Comparison of ENCODE assay signal across 28 mouse cellular contexts in genomic region chr8:80337872-80338271, GRCm38 (mm10).
A peak's percentile ranks its signal among the peaks of the same experiment; 100 is the strongest.
DNase-seq lines count a peak whose midpoint lies in the region; ATAC-seq lines count a peak whose summit lies in the region.
"Had no signal": no experiment of that assay in that cellular context is flagged by ENCODE, and none has a peak within 500 bp of the region (broad histone marks: within the 10 kb centered on the region; RNA-seq: fewer than 3 reads in every experiment).

No protein-coding gene starts in this region.

- DNase-seq in midbrain, embryonic 11.5 days (ENCODE audit: low spot score, missing footprints) = peak; percentile 60
- DNase-seq in midbrain, embryonic 10.5 days (ENCODE audit: low spot score) = no peak
- peak; percentile 17 for DNase-seq in skeletal muscle tissue, adult 2 months (ENCODE audit: low read depth, low spot score)
- DNase-seq in frontal cortex, postnatal 14 days (ENCODE audit: low spot score in 2 of 2) = no peak
- no peak for DNase-seq in heart, adult 18-20 months
- DNase-seq: adrenal gland, postnatal 10 days; adrenal gland, postnatal 36 days; B cell, adult 2 months; cerebellum, adult 11 months; cerebellum, adult 2 months; cerebellum, adult 9-11 months; cerebellum, postnatal 25 days; forebrain, postnatal 0 days; gastrocnemius, postnatal 25 days; heart, postnatal 10 days; heart, postnatal 36 days had no signal

- no peaks in the 10 kb centered on the region for H3K36me3 ChIP-seq in midbrain, embryonic 11.5 days (ENCODE audit: control insufficient read depth, insufficient read depth, low read length)
- no peaks in the 10 kb centered on the region for H3K36me3 ChIP-seq in midbrain, embryonic 10.5 days
- no peaks in the 10 kb centered on the region for H3K36me3 ChIP-seq in macrophage (ENCODE audit: inconsistent target)
- H3K36me3 ChIP-seq: embryonic facial prominence, embryonic 12.5 days; embryonic facial prominence, embryonic 15.5 days; G1E; heart, embryonic 12.5 days; heart, embryonic 15.5 days; hindbrain, embryonic 10.5 days; hindbrain, embryonic 13.5 days had no signal

- no peaks in the 10 kb centered on the region for H3K27me3 ChIP-seq in midbrain, embryonic 11.5 days (ENCODE audit: control insufficient read depth, insufficient read depth, low read length)
- no peaks in the 10 kb centered on the region for H3K27me3 ChIP-seq in midbrain, embryonic 10.5 days (ENCODE audit: low read depth, poor library complexity, severe bottlenecking)
- H3K27me3 ChIP-seq: CH12.LX; embryonic facial prominence, embryonic 12.5 days; embryonic facial prominence, embryonic 15.5 days; heart, embryonic 12.5 days; heart, embryonic 15.5 days; hindbrain, embryonic 13.5 days had no signal

- H3K27ac ChIP-seq in midbrain, embryonic 11.5 days (ENCODE audit: low read depth, low read length) = no peak overlapping the region
- no peak overlapping the region for H3K27ac ChIP-seq in midbrain, embryonic 10.5 days (replicated peaks)
- H3K27ac ChIP-seq in macrophage = peak overlapping the region; percentile 21; the same call in 1 of the 2 replicates
- H3K27ac ChIP-seq: embryonic facial prominence, embryonic 12.5 days; embryonic facial prominence, embryonic 15.5 days; heart, embryonic 15.5 days; hindbrain, embryonic 10.5 days; hindbrain, embryonic 13.5 days had no signal

- H3K79me2 ChIP-seq in macrophage (ENCODE audit: inconsistent target) = no peaks in the 10 kb centered on the region

- H3K4me1 ChIP-seq in midbrain, embryonic 11.5 days (ENCODE audit: control insufficient read depth, insufficient read depth, low read length) = no peaks in the 10 kb centered on the region
- H3K4me1 ChIP-seq in midbrain, embryonic 10.5 days = no peaks in the 10 kb centered on the region
- H3K4me1 ChIP-seq: embryonic facial prominence, embryonic 12.5 days; embryonic facial prominence, embryonic 15.5 days; heart, embryonic 12.5 days; heart, embryonic 15.5 days; hindbrain, embryonic 10.5 days; hindbrain, embryonic 13.5 days had no signal

- no peak overlapping the region for H3K4me2 ChIP-seq in midbrain, embryonic 11.5 days
- H3K4me2 ChIP-seq: embryonic facial prominence, embryonic 12.5 days; embryonic facial prominence, embryonic 15.5 days; heart, embryonic 12.5 days; heart, embryonic 15.5 days; hindbrain, embryonic 13.5 days had no signal

- H3K9me3 ChIP-seq in midbrain, embryonic 11.5 days (ENCODE audit: control insufficient read depth, low read length) = no peaks in the 10 kb centered on the region
- H3K9me3 ChIP-seq in midbrain, embryonic 10.5 days (replicated peaks) = no peaks in the 10 kb centered on the region
- H3K9me3 ChIP-seq: embryonic facial prominence, embryonic 12.5 days; embryonic facial prominence, embryonic 15.5 days; G1E; heart, embryonic 12.5 days; heart, embryonic 15.5 days; hindbrain, embryonic 10.5 days; hindbrain, embryonic 13.5 days had no signal

- 84% methylated on average over 2 of the region's 2 CpGs for WGBS in midbrain, embryonic 11.5 days
- WGBS in midbrain, embryonic 10.5 days = 76% methylated on average over 2 of the region's 2 CpGs
- WGBS in macrophage (ENCODE audit: missing documents) = 57% methylated on average over 2 of the region's 2 CpGs

- no peak overlapping the region for H3K4me3 ChIP-seq in midbrain, embryonic 11.5 days (ENCODE audit: low read depth, low read length)
- H3K4me3 ChIP-seq in midbrain, embryonic 10.5 days = no peak overlapping the region
- H3K4me3 ChIP-seq in macrophage (ENCODE audit: inconsistent target) = no peak overlapping the region
- H3K4me3 ChIP-seq: embryonic facial prominence, embryonic 12.5 days; embryonic facial prominence, embryonic 15.5 days; heart, embryonic 12.5 days; heart, embryonic 15.5 days; hindbrain, embryonic 10.5 days; hindbrain, embryonic 13.5 days had no signal

- H3K9ac ChIP-seq in midbrain, embryonic 11.5 days (ENCODE audit: low read length) = no peak overlapping the region
- H3K9ac ChIP-seq: embryonic facial prominence, embryonic 12.5 days; embryonic facial prominence, embryonic 15.5 days; forebrain, postnatal 0 days; heart, embryonic 12.5 days; heart, embryonic 15.5 days; hindbrain, embryonic 13.5 days had no signal

- ATAC-seq in midbrain, embryonic 11.5 days (ENCODE audit: low FRiP score) = no peak
- ATAC-seq: forebrain, embryonic 14.5 days; forebrain, postnatal 0 days; hindbrain, embryonic 16.5 days; Patski had no signal

Comparison
In these comparisons a context has a peak if more than half of its experiments do, and no peak if none do; other contexts are left out.
1. DNase-seq: peak in midbrain, embryonic 11.5 days (single experiment) and skeletal muscle tissue, adult 2 months (single experiment); none in midbrain, embryonic 10.5 days (single experiment), frontal cortex, postnatal 14 days (0 of 2) and heart, adult 18-20 months (0 of 2).